Mouse (Mus musculus): Measurements from ENCODE around the gene Snrnp70. TPM values are rescaled to one million over a fixed set of nuclear protein-coding genes. Genes with fewer than 3 reads are reported as not detected.

Snrnp70 gene
- total RNA-seq (2021): 100 to 1,000 TPM; 262 to 325 TPM
- long read RNA-seq, experiment 1, full-length matches to known transcripts: 42 of 64 reads
- long read RNA-seq, experiment 1, partial matches to known transcripts: 12 of 64 reads
- long read RNA-seq, experiment 1, other reads (novel, unspliced or antisense): 10 of 64 reads
- long read RNA-seq, experiment 2, full-length matches to known transcripts: 90 of 140 reads
- long read RNA-seq, experiment 2, partial matches to known transcripts: 29 of 140 reads
- long read RNA-seq, experiment 2, other reads (novel, unspliced or antisense): 21 of 140 reads

- DNase-seq (ENCODE audit: low spot score in 2 of 2): peak; percentile 100
These were observed at the start of gene Snrnp70 for GRCm38 (mm10) chr7:45395578-45396336. Gene Snrnp70, minus strand, starts transcription at chr7:45395742.

- DNase-seq (ENCODE audit: low spot score in 2 of 2): no peak
These were observed 48.2 kb upstream of the Snrnp70 start for GRCm38 (mm10) chr7:45443526-45444420.

- no peak for DNase-seq (ENCODE audit: low spot score in 2 of 2)
These were observed 42.2 kb upstream of the Snrnp70 start, which contains the start of gene Ruvbl2 for GRCm38 (mm10) chr7:45437521-45438276. Gene Ruvbl2, minus strand, starts transcription at chr7:45438096.

- DNase-seq (ENCODE audit: low spot score in 2 of 2): no peak
These were observed 41.5 kb upstream of the Snrnp70 start for GRCm38 (mm10) chr7:45437046-45437445.

- DNase-seq (ENCODE audit: low spot score in 2 of 2): no peak
These were observed 40.9 kb upstream of the Snrnp70 start for GRCm38 (mm10) chr7:45436444-45436843.

- DNase-seq (ENCODE audit: low spot score in 2 of 2): no peak
These were observed 39.5 kb upstream of the Snrnp70 start for GRCm38 (mm10) chr7:45435038-45435437.

- peak; percentile 99 for DNase-seq (ENCODE audit: low spot score in 2 of 2)
These were observed 38.9 kb upstream of the Snrnp70 start, which contains the start of gene Gys1 for GRCm38 (mm10) chr7:45434203-45435015. Gene Gys1, plus strand, starts transcription at chr7:45434844.

- DNase-seq (ENCODE audit: low spot score in 2 of 2): no peak
These were observed 38.3 kb upstream of the Snrnp70 start for GRCm38 (mm10) chr7:45433835-45434202.

- no peak for DNase-seq (ENCODE audit: low spot score in 2 of 2)
These were observed 31.0 kb upstream of the Snrnp70 start for GRCm38 (mm10) chr7:45426556-45426955.

- DNase-seq (ENCODE audit: low spot score in 2 of 2): no peak
These were observed 25.7 kb upstream of the Snrnp70 start for GRCm38 (mm10) chr7:45421194-45421593.

- DNase-seq (ENCODE audit: low spot score in 2 of 2): no peak
These were observed 25.0 kb upstream of the Snrnp70 start, which contains the start of gene Lhb for GRCm38 (mm10) chr7:45420615-45420919. Gene Lhb, plus strand, starts transcription at chr7:45420820.

- DNase-seq (ENCODE audit: low spot score in 2 of 2): no peak
These were observed 24.5 kb upstream of the Snrnp70 start for GRCm38 (mm10) chr7:45419859-45420614.

GRCm38 (mm10) chr7:45417962-45418492, 22.5 kb upstream of the Snrnp70 start:
- DNase-seq (ENCODE audit: low spot score in 2 of 2): no peak

GRCm38 (mm10) chr7:45415636-45416035, 20.1 kb upstream of the Snrnp70 start:
- no peak for DNase-seq (ENCODE audit: low spot score in 2 of 2)

- DNase-seq (ENCODE audit: low spot score in 2 of 2): no peak
These were observed 19.2 kb upstream of the Snrnp70 start for GRCm38 (mm10) chr7:45414740-45415224.

- no peak for DNase-seq (ENCODE audit: low spot score in 2 of 2)
These were observed 18.6 kb upstream of the Snrnp70 start for GRCm38 (mm10) chr7:45413864-45414739.

GRCm38 (mm10) chr7:45413113-45413863, 17.7 kb upstream of the Snrnp70 start, which contains the start of gene Ntf5:
Gene Ntf5, plus strand, starts transcription at chr7:45413695.
- DNase-seq (ENCODE audit: low spot score in 2 of 2): no peak

Measured in adrenal gland, adult 18-20 months (tissue).